Mouse (Mus musculus) myocyte (in vitro differentiated cells): Measurements from ENCODE around the gene Dapk2.

Experiments used
- E2F4 ChIP-seq: IDR thresholded peaks from one replicate; pipeline ENCODE4 v1.6.1; 2011; ENCODE audit warnings: mild to moderate bottlenecking, control low read depth, moderate library complexity; ENCODE audit not compliant: insufficient read depth
- MAX ChIP-seq: IDR thresholded peaks from one replicate; pipeline ENCODE4 v1.6.1; 2011; ENCODE audit warnings: low read depth, mild to moderate bottlenecking, control low read depth
- MYOD1 ChIP-seq, 3 experiments: IDR thresholded peaks; one replicate each; pipeline ENCODE4 v1.6.1; 2011; ENCODE audit warnings: control low read depth in 2 of 3, low read depth in 2 of 3, mild to moderate bottlenecking in 2 of 3, moderate library complexity in 1 of 3; ENCODE audit not compliant: insufficient read length in 2 of 3, control insufficient read depth in 1 of 3
- POLR2A ChIP-seq: IDR thresholded peaks from one replicate; pipeline ENCODE4 v1.6.1; 2011; ENCODE audit warnings: low read depth, mild to moderate bottlenecking, control low read depth, moderate library complexity; ENCODE audit not compliant: insufficient read length
- TCF12 ChIP-seq: IDR thresholded peaks from one replicate; pipeline ENCODE4 v1.6.1; 2011; ENCODE audit warnings: mild to moderate bottlenecking, control low read depth; ENCODE audit not compliant: poor library complexity, insufficient read depth, severe bottlenecking
- USF1 ChIP-seq: IDR thresholded peaks from one replicate; pipeline ENCODE4 v1.6.1; 2011; ENCODE audit warnings: low read depth, mild to moderate bottlenecking, control low read depth, moderate library complexity

GRCm38 (mm10) chr9:66168233-66168632 is 10.2 kb downstream of the Dapk2 start:
- TF ChIP-seq POLR2A (no peak), USF1 (no peak), MYOD1 (IDR thresholded peaks at IDR 0.05; ENCODE audit: control insufficient read depth in 1 of 3, insufficient read length in 2 of 3, low read depth in 2 of 3) (no peak), E2F4 (no peak), TCF12 (no peak), MAX (no peak)
